Mouse (Mus musculus): ENCODE measurements around the gene BC049762. TPM values are rescaled to one million over a fixed set of nuclear protein-coding genes. Genes with fewer than 3 reads are reported as not detected.

The BC049762 gene
- 0.25 and 0.46 TPM in 2 replicates for polyA plus RNA-seq (2015; fragmentation: Nextera tagmentation; extraction: Ambion mirVana)

- peak; percentile 100 for DNase-seq (ENCODE audit: low spot score)
Observed at GRCm38 (mm10) chr11:51262342-51263285, at the start of gene BC049762. TSS of gene BC049762 (minus strand) at chr11:51263046.

- DNase-seq (ENCODE audit: low spot score), result no peak
Observed at GRCm38 (mm10) chr11:51311846-51312245, 49.0 kb upstream of the BC049762 start.

- no peak for DNase-seq (ENCODE audit: low spot score)
Observed at GRCm38 (mm10) chr11:51308306-51308705, 45.5 kb upstream of the BC049762 start.

- DNase-seq (ENCODE audit: low spot score), result no peak
Observed at GRCm38 (mm10) chr11:51303981-51304553, 41.2 kb upstream of the BC049762 start.

- DNase-seq (ENCODE audit: low spot score), result no peak
Observed at GRCm38 (mm10) chr11:51302396-51302795, 39.5 kb upstream of the BC049762 start.

GRCm38 (mm10) chr11:51298691-51299090 lies 35.8 kb upstream of the BC049762 start:
- no peak for DNase-seq (ENCODE audit: low spot score)

GRCm38 (mm10) chr11:51295742-51296141 lies 32.9 kb upstream of the BC049762 start:
- DNase-seq (ENCODE audit: low spot score), result no peak

- no peak for DNase-seq (ENCODE audit: low spot score)
Observed at GRCm38 (mm10) chr11:51293956-51294530, 31.2 kb upstream of the BC049762 start.

- peak; percentile 4 for DNase-seq (ENCODE audit: low spot score)
Observed at GRCm38 (mm10) chr11:51290066-51290955, 27.5 kb upstream of the BC049762 start.

- DNase-seq (ENCODE audit: low spot score), result peak; percentile 38
Observed at GRCm38 (mm10) chr11:51289564-51290041, 26.8 kb upstream of the BC049762 start, which contains the start of gene Col23a1. TSS of gene Col23a1 (plus strand) at chr11:51289920.

GRCm38 (mm10) chr11:51274418-51274817 lies 11.6 kb upstream of the BC049762 start:
- no peak for DNase-seq (ENCODE audit: low spot score)

GRCm38 (mm10) chr11:51265326-51265725 lies 2.5 kb upstream of the BC049762 start:
- DNase-seq (ENCODE audit: low spot score), result peak; percentile 22

GRCm38 (mm10) chr11:51264352-51264751 lies 1.5 kb upstream of the BC049762 start:
- peak; percentile 42 for DNase-seq (ENCODE audit: low spot score)

- DNase-seq (ENCODE audit: low spot score), result no peak
Observed at GRCm38 (mm10) chr11:51263286-51263831, 513 bp upstream of the BC049762 start.

GRCm38 (mm10) chr11:51261680-51262219 lies 1.1 kb downstream of the BC049762 start, which contains the start of gene Clk4:
TSS of gene Clk4 (plus strand) at chr11:51261730.
- DNase-seq (ENCODE audit: low spot score), result no peak

GRCm38 (mm10) chr11:51257006-51257405 lies 5.8 kb downstream of the BC049762 start:
- DNase-seq (ENCODE audit: low spot score), result no peak

GRCm38 (mm10) chr11:51242897-51243296 lies 19.9 kb downstream of the BC049762 start:
- DNase-seq (ENCODE audit: low spot score), result no peak

- no peak for DNase-seq (ENCODE audit: low spot score)
Observed at GRCm38 (mm10) chr11:51234626-51235025, 28.2 kb downstream of the BC049762 start.

GRCm38 (mm10) chr11:51227104-51227503 lies 35.7 kb downstream of the BC049762 start:
- DNase-seq (ENCODE audit: low spot score), result no peak

- no peak for DNase-seq (ENCODE audit: low spot score)
Observed at GRCm38 (mm10) chr11:51220308-51220707, 42.5 kb downstream of the BC049762 start, which contains the start of gene Gm12569. TSS of gene Gm12569 (plus strand) at chr11:51220473.
